Mouse (Mus musculus) intestine, embryonic 16.5 days (tissue): ENCODE measurements around the gene Zdhhc4. TPM values are rescaled to one million over a fixed set of nuclear protein-coding genes. Genes with fewer than 3 reads are reported as not detected.
A peak's percentile ranks its signal among the peaks of the same experiment; 100 is the strongest.

Experiments used
- ATAC-seq: fragments of 200-750 bp; cut with Nextera tagmentation; 2 replicates; pipeline ENCODE4 v1.8.0; 2017; ENCODE audit warnings: moderate TSS enrichment, moderate library complexity
- H3K27ac ChIP-seq: fragments of 300-500 bp; sonication (generic); 2 replicates; pipeline ENCODE4 v1.5.1; 2014; ENCODE audit warnings: mild to moderate bottlenecking, low read length
- H3K27me3 ChIP-seq: fragments of 300-500 bp; sonication (generic); replicated peaks from 2 replicates; pipeline ENCODE4 v1.6.1; 2014; ENCODE audit warnings: low read length, control low read depth, mixed read lengths; ENCODE audit not compliant: control insufficient read depth, insufficient read depth
- H3K36me3 ChIP-seq: fragments of 300-500 bp; sonication (generic); 2 replicates; pipeline ENCODE4 v1.6.1; 2014; ENCODE audit warnings: low read length, control low read depth; ENCODE audit not compliant: control insufficient read depth, insufficient read depth
- H3K4me1 ChIP-seq: fragments of 300-500 bp; sonication (generic); 2 replicates; pipeline ENCODE4 v1.6.1; 2014; ENCODE audit warnings: low read length, control low read depth, mixed read lengths; ENCODE audit not compliant: control insufficient read depth, insufficient read depth
- H3K4me2 ChIP-seq: fragments of 300-500 bp; sonication (generic); 2 replicates; pipeline ENCODE4 v1.6.1; 2014; ENCODE audit warnings: low read depth, low read length, control low read depth
- H3K4me3 ChIP-seq: fragments of 300-500 bp; sonication (generic); 2 replicates; pipeline ENCODE4 v1.5.1; 2014; ENCODE audit warnings: mild to moderate bottlenecking, low read length
- H3K9ac ChIP-seq: fragments of 300-500 bp; sonication (generic); 2 replicates; pipeline ENCODE4 v1.6.1; 2014; ENCODE audit warnings: low read depth, low read length
- H3K9me3 ChIP-seq: fragments of 300-500 bp; sonication (generic); 2 replicates; pipeline ENCODE4 v1.6.1; 2016; ENCODE audit warnings: low read length, control low read depth; ENCODE audit not compliant: control insufficient read depth
- WGBS: fragments of 180-500 bp; shearing (Covaris S2); extraction: QIAGEN DNeasy Blood & Tissue Kit; methylation state at CpG from one replicate; pipeline ENCODE4 v1.1.7; 2014; 5-methylcytosine and 5-hydroxymethylcytosine counted together
- polyA plus RNA-seq: library from polyadenylated mRNA; unstranded; fragments of >200 nt; fragmentation: Nextera tagmentation; extraction: Ambion mirVana; gene quantifications from 2 replicates; pipeline ENCODE4 v1.2.1, GENCODE M21; 2015

The Zdhhc4 gene
- polyA plus RNA-seq, 1 experiment from 2014 or later: 66.0 TPM

- H3K27ac ChIP-seq: no peak overlapping the region
- no peaks in the 10 kb centered on the region for H3K27me3 ChIP-seq
- H3K9me3 ChIP-seq: no peaks in the 10 kb centered on the region
- H3K4me2 ChIP-seq: no peak overlapping the region
- ATAC-seq: no peak
- H3K4me1 ChIP-seq: peaks cover 8% of the 10 kb centered on the region
- no peak overlapping the region for H3K9ac ChIP-seq
- 81% methylated on average over 3 of the region's 3 CpGs for WGBS
- no peaks in the 10 kb centered on the region for H3K36me3 ChIP-seq
- no peak overlapping the region for H3K4me3 ChIP-seq
Observed at GRCm38 (mm10) chr5:143272108-143272507, 56.9 kb downstream of the Zdhhc4 start.

GRCm38 (mm10) chr5:143271642-143272041 lies 57.4 kb downstream of the Zdhhc4 start:
- 87% methylated on average over 6 of the region's 6 CpGs for WGBS
- peaks cover 8% of the 10 kb centered on the region for H3K4me1 ChIP-seq
- no peaks in the 10 kb centered on the region for H3K36me3 ChIP-seq
- H3K4me2 ChIP-seq: no peak overlapping the region
- ATAC-seq: no peak
- no peak overlapping the region for H3K4me3 ChIP-seq
- no peak overlapping the region for H3K27ac ChIP-seq
- H3K9me3 ChIP-seq: no peaks in the 10 kb centered on the region
- no peak overlapping the region for H3K9ac ChIP-seq
- no peaks in the 10 kb centered on the region for H3K27me3 ChIP-seq

- H3K27ac ChIP-seq: no peak overlapping the region
- H3K9me3 ChIP-seq: no peaks in the 10 kb centered on the region
- peak; percentile 34 for ATAC-seq
Observed at GRCm38 (mm10) chr5:143270151-143270519, 58.9 kb downstream of the Zdhhc4 start.

GRCm38 (mm10) chr5:143269363-143270150 lies 59.5 kb downstream of the Zdhhc4 start, which contains the start of gene Zfp316:
TSS of gene Zfp316 (minus strand) at chr5:143270022.
- under 1% methylated on average over 66 of the region's 79 CpGs for WGBS
- H3K36me3 ChIP-seq: no peaks in the 10 kb centered on the region
- peak; percentile 85 for ATAC-seq
- H3K4me3 ChIP-seq: peak within 1 kb of the TSS; percentile 93
- H3K4me2 ChIP-seq: peak within 1 kb of the TSS; percentile 97
- peak within 1 kb of the TSS; percentile 94 for H3K9ac ChIP-seq
- peaks cover 8% of the 10 kb centered on the region for H3K4me1 ChIP-seq
- peak within 1 kb of the TSS; percentile 59 for H3K27ac ChIP-seq
- H3K27me3 ChIP-seq: no peaks in the 10 kb centered on the region
- no peaks in the 10 kb centered on the region for H3K9me3 ChIP-seq

More at GRCm38 (mm10) chr5:143270151-143270519, 58.9 kb downstream of the Zdhhc4 start:
- Histone ChIP-seq H3K4me3 (peak overlapping the region; percentile 93), H3K36me3 (no peaks in the 10 kb centered on the region), H3K4me2 (peak overlapping the region; percentile 97), H3K9ac (peak overlapping the region; percentile 94), H3K4me1 (peaks cover 8% of the 10 kb centered on the region), H3K27me3 (no peaks in the 10 kb centered on the region)
- WGBS: 2% methylated on average over 12 of the region's 12 CpGs

GRCm38 (mm10) chr5:143268985-143269362 lies 60.1 kb downstream of the Zdhhc4 start:
- H3K4me2 ChIP-seq: peak overlapping the region; percentile 97
- H3K9ac ChIP-seq: peak overlapping the region; percentile 94
- H3K4me1 ChIP-seq: peaks cover 8% of the 10 kb centered on the region
- H3K4me3 ChIP-seq: peak overlapping the region; percentile 93
- 23% methylated on average over 8 of the region's 8 CpGs for WGBS
- no peaks in the 10 kb centered on the region for H3K36me3 ChIP-seq
- 0 out of 2 replicates have a peak, but pooled peaks have one; percentile 10 for ATAC-seq
- no peaks in the 10 kb centered on the region for H3K27me3 ChIP-seq
- no peaks in the 10 kb centered on the region for H3K9me3 ChIP-seq
- H3K27ac ChIP-seq: no peak overlapping the region

GRCm38 (mm10) chr5:143266794-143267193 lies 62.3 kb downstream of the Zdhhc4 start:
- Histone ChIP-seq H3K27ac (no peak overlapping the region), H3K9ac (no peak overlapping the region), H3K36me3 (0 out of 2 replicates have a peak, but pooled peaks cover 10% of the 10 kb centered on the region), H3K4me3 (no peak overlapping the region), H3K4me1 (peaks cover 8% of the 10 kb centered on the region), H3K27me3 (no peaks in the 10 kb centered on the region), H3K4me2 (no peak overlapping the region), H3K9me3 (no peaks in the 10 kb centered on the region)
- no peak for ATAC-seq
- WGBS: 89% methylated on average over 6 of the region's 6 CpGs

Other genes with a start within 250 kb of the Zdhhc4 start
- 26.5 and 28.4 TPM in 2 replicates for gene Rnf216, start 216.3 kb downstream of the Zdhhc4 start, polyA plus RNA-seq
- not detected in 2 replicates for gene Olfr718-ps1, start 181.7 kb downstream of the Zdhhc4 start, polyA plus RNA-seq
- gene Rbak, start 148.5 kb downstream of the Zdhhc4 start, polyA plus RNA-seq: 5.0 and 5.6 TPM in 2 replicates
- not detected in 2 replicates for gene Spdye4b, start 148.2 kb downstream of the Zdhhc4 start, polyA plus RNA-seq
- gene Spdye4a, start 102.4 kb downstream of the Zdhhc4 start, polyA plus RNA-seq: not detected in 2 replicates
- 7.4 and 8.0 TPM in 2 replicates for gene Zfp12, start 94.1 kb downstream of the Zdhhc4 start, polyA plus RNA-seq
- gene Zfp316, start 59.2 kb downstream of the Zdhhc4 start, polyA plus RNA-seq: 0.43 and 0.56 TPM in 2 replicates
- not detected in 2 replicates for gene Zfp853, start 35.6 kb downstream of the Zdhhc4 start, polyA plus RNA-seq
- gene E130309D02Rik, start 13.9 kb downstream of the Zdhhc4 start, polyA plus RNA-seq: 28.9 and 30.0 TPM in 2 replicates
- gene Grid2ip, start 28.1 kb upstream of the Zdhhc4 start, polyA plus RNA-seq: 0.09 and 0.28 TPM in 2 replicates
- 345 and 360 TPM in 2 replicates for gene Kdelr2, start 74.6 kb upstream of the Zdhhc4 start, polyA plus RNA-seq
- gene Daglb, start 135.3 kb upstream of the Zdhhc4 start, polyA plus RNA-seq: 16.2 and 18.5 TPM in 2 replicates
- gene Rac1, start 198.8 kb upstream of the Zdhhc4 start, polyA plus RNA-seq: 52.6 and 307 TPM in 2 replicates